Mouse (Mus musculus) limb, embryonic 13.5 days (tissue): ENCODE measurements around the gene Gm13288. TPM values are rescaled to one million over a fixed set of nuclear protein-coding genes. Genes with fewer than 3 reads are reported as not detected.
"Not testable (repeated sequence)": the region's sequence is repeated elsewhere in the genome, so short reads cannot be mapped to it uniquely, and the experiment has no call there.

Experiments
- ATAC-seq: fragments of 200-750 bp; cut with Nextera tagmentation; 2 replicates; pipeline ENCODE4 v1.8.0; 2017; ENCODE audit warnings: low read depth, moderate number of reproducible peaks, moderate TSS enrichment; ENCODE audit not compliant: low FRiP score
- H3K27ac ChIP-seq: fragments of 300-500 bp; sonication (generic); 2 replicates; pipeline ENCODE4 v1.5.1; 2015; ENCODE audit warnings: inconsistent platforms, mild to moderate bottlenecking, moderate library complexity
- H3K27me3 ChIP-seq: fragments of 300-500 bp; sonication (generic); 2 replicates; pipeline ENCODE4 v1.6.1; 2015; ENCODE audit warnings: mild to moderate bottlenecking, inconsistent platforms
- H3K36me3 ChIP-seq: fragments of 300-500 bp; sonication (generic); 2 replicates; pipeline ENCODE4 v1.6.1; 2015; ENCODE audit warnings: inconsistent platforms, mild to moderate bottlenecking, moderate library complexity
- H3K4me1 ChIP-seq: fragments of 300-500 bp; sonication (generic); 2 replicates; pipeline ENCODE4 v1.6.1; 2015; ENCODE audit warnings: inconsistent platforms
- H3K4me2 ChIP-seq: fragments of 300-500 bp; sonication (generic); replicated peaks from 2 replicates; pipeline ENCODE4 v1.6.1; 2015; ENCODE audit warnings: inconsistent platforms, mild to moderate bottlenecking, moderate library complexity
- H3K4me3 ChIP-seq: fragments of 300-500 bp; sonication (generic); 2 replicates; pipeline ENCODE4 v1.5.1; 2015; ENCODE audit warnings: moderate library complexity, mild to moderate bottlenecking, inconsistent platforms
- H3K9ac ChIP-seq: fragments of 300-500 bp; sonication (generic); 2 replicates; pipeline ENCODE4 v1.6.1; 2015; ENCODE audit warnings: mild to moderate bottlenecking, inconsistent platforms
- H3K9me3 ChIP-seq: fragments of 300-500 bp; sonication (generic); 2 replicates; pipeline ENCODE4 v1.6.1; 2016; ENCODE audit warnings: inconsistent platforms
- WGBS: fragments of 180-500 bp; shearing (Covaris S2); methylation state at CpG from one replicate; pipeline ENCODE4 v1.1.7; 2015; 5-methylcytosine and 5-hydroxymethylcytosine counted together
- polyA plus RNA-seq: library from polyadenylated mRNA; unstranded; fragments of >200 nt; fragmentation: Nextera tagmentation; extraction: Ambion mirVana; gene quantifications from 2 replicates; pipeline ENCODE4 v1.2.1, GENCODE M21; 2015

Gene Gm13288
- not detected in 2 replicates for polyA plus RNA-seq

- H3K4me1 ChIP-seq, H3K9ac ChIP-seq, H3K27me3 ChIP-seq, H3K27ac ChIP-seq, H3K9me3 ChIP-seq, H3K36me3 ChIP-seq, ATAC-seq: not testable (repeated sequence)
- Histone ChIP-seq H3K4me3 (peak within 1 kb of the TSS; percentile 28), H3K4me2 (peak within 1 kb of the TSS; percentile 46; the same call in 1 of the 2 replicates)
- WGBS: no CpG with 5 or more reads among the region's 8 CpGs
Observed at GRCm38 (mm10) chr4:88805231-88805630, at the start of gene Gm13288. Gene Gm13288 (plus strand): TSS chr4:88805531.

GRCm38 (mm10) chr4:88756581-88757513 is 48.5 kb upstream of the Gm13288 start:
- H3K4me1 ChIP-seq, H3K9me3 ChIP-seq, H3K36me3 ChIP-seq, ATAC-seq, H3K27me3 ChIP-seq: not testable (repeated sequence)
- peak overlapping the region; percentile 74 for H3K4me2 ChIP-seq
- peak overlapping the region; percentile 95 for H3K27ac ChIP-seq
- H3K9ac ChIP-seq: peak overlapping the region; percentile 75
- WGBS: 8% methylated on average over 29 of the region's 31 CpGs
- peak overlapping the region; percentile 54 for H3K4me3 ChIP-seq

GRCm38 (mm10) chr4:88757628-88758031 is 47.7 kb upstream of the Gm13288 start:
- not testable (repeated sequence) for H3K9me3 ChIP-seq, H3K27me3 ChIP-seq, H3K4me1 ChIP-seq, H3K36me3 ChIP-seq
- Histone ChIP-seq H3K4me3 (peak overlapping the region; percentile 54), H3K4me2 (peak overlapping the region; percentile 74), H3K9ac (peak overlapping the region; percentile 75), H3K27ac (peak overlapping the region; percentile 95)
- under 1% methylated on average over 17 of the region's 21 CpGs for WGBS
- ATAC-seq: peak; percentile 100

- 83% methylated on average over 9 of the region's 9 CpGs for WGBS
Observed at GRCm38 (mm10) chr4:88758751-88759150, 46.6 kb upstream of the Gm13288 start.

GRCm38 (mm10) chr4:88759610-88760268 is 45.6 kb upstream of the Gm13288 start, which contains the start of gene Gm13283:
Gene Gm13283 (plus strand): TSS chr4:88760119.
- WGBS: 20% methylated on average over 11 of the region's 14 CpGs
- ATAC-seq, H3K27me3 ChIP-seq, H3K9ac ChIP-seq, H3K4me1 ChIP-seq, H3K36me3 ChIP-seq, H3K9me3 ChIP-seq: not testable (repeated sequence)
- H3K4me2 ChIP-seq: peak within 1 kb of the TSS; percentile 57
- peak within 1 kb of the TSS; percentile 65 for H3K27ac ChIP-seq
- peak within 1 kb of the TSS; percentile 40 for H3K4me3 ChIP-seq

More at GRCm38 (mm10) chr4:88758751-88759150, 46.6 kb upstream of the Gm13288 start:
- not testable (repeated sequence) for H3K27ac ChIP-seq, H3K9me3 ChIP-seq, H3K27me3 ChIP-seq, H3K4me3 ChIP-seq, H3K9ac ChIP-seq, H3K4me2 ChIP-seq, H3K4me1 ChIP-seq, H3K36me3 ChIP-seq, ATAC-seq

- ATAC-seq, H3K27me3 ChIP-seq, H3K9ac ChIP-seq, H3K9me3 ChIP-seq, H3K36me3 ChIP-seq, H3K4me1 ChIP-seq: not testable (repeated sequence)
- H3K4me3 ChIP-seq: peak overlapping the region; percentile 40
- H3K4me2 ChIP-seq: peak overlapping the region; percentile 57
- WGBS: under 1% methylated on average over 23 of the region's 28 CpGs
- peak overlapping the region; percentile 65 for H3K27ac ChIP-seq
Observed at GRCm38 (mm10) chr4:88760431-88760830, 44.9 kb upstream of the Gm13288 start.

GRCm38 (mm10) chr4:88761776-88762175 is 43.6 kb upstream of the Gm13288 start:
- H3K36me3 ChIP-seq, H3K9ac ChIP-seq, H3K27ac ChIP-seq, H3K4me2 ChIP-seq, H3K4me3 ChIP-seq, H3K4me1 ChIP-seq, ATAC-seq, H3K9me3 ChIP-seq, H3K27me3 ChIP-seq: not testable (repeated sequence)
- WGBS: 63% methylated on average over 6 of the region's 8 CpGs

GRCm38 (mm10) chr4:88762341-88762740 is 43.0 kb upstream of the Gm13288 start:
- not testable (repeated sequence) for H3K4me1 ChIP-seq, H3K9ac ChIP-seq, ATAC-seq, H3K4me3 ChIP-seq, H3K27ac ChIP-seq, H3K27me3 ChIP-seq, H3K36me3 ChIP-seq, H3K9me3 ChIP-seq
- 49% methylated on average over 9 of the region's 9 CpGs for WGBS
- peak overlapping the region; percentile 54 for H3K4me2 ChIP-seq

- ATAC-seq, H3K4me1 ChIP-seq, H3K9me3 ChIP-seq, H3K27me3 ChIP-seq, H3K27ac ChIP-seq, H3K36me3 ChIP-seq: not testable (repeated sequence)
- H3K9ac ChIP-seq: peak overlapping the region; percentile 51; the same call in 1 of the 2 replicates
- peak overlapping the region; percentile 59 for H3K4me2 ChIP-seq
- H3K4me3 ChIP-seq: peak overlapping the region; percentile 43
- WGBS: 4% methylated on average over 27 of the region's 42 CpGs
Observed at GRCm38 (mm10) chr4:88763384-88764018, 41.8 kb upstream of the Gm13288 start.

- not testable (repeated sequence) for H3K4me3 ChIP-seq, H3K36me3 ChIP-seq, ATAC-seq, H3K27me3 ChIP-seq, H3K9me3 ChIP-seq, H3K27ac ChIP-seq, H3K9ac ChIP-seq, H3K4me2 ChIP-seq, H3K4me1 ChIP-seq
- WGBS: no CpG with 5 or more reads among the region's 32 CpGs
Observed at GRCm38 (mm10) chr4:88773534-88773933, 31.8 kb upstream of the Gm13288 start, which contains the start of gene Gm13290. Gene Gm13290 (plus strand): TSS chr4:88773834.

- not testable (repeated sequence) for H3K27ac ChIP-seq, H3K4me3 ChIP-seq, H3K9me3 ChIP-seq, H3K27me3 ChIP-seq, ATAC-seq, H3K36me3 ChIP-seq, H3K9ac ChIP-seq, H3K4me2 ChIP-seq, H3K4me1 ChIP-seq
- WGBS: no CpG with 5 or more reads among the region's 29 CpGs
Observed at GRCm38 (mm10) chr4:88776622-88777021, 28.7 kb upstream of the Gm13288 start, which contains the start of gene Gm13289. Gene Gm13289 (plus strand): TSS chr4:88776922.

GRCm38 (mm10) chr4:88779550-88779949 is 25.8 kb upstream of the Gm13288 start, which contains the start of gene Gm13272:
Gene Gm13272 (plus strand): TSS chr4:88779850.
- H3K4me2 ChIP-seq, H3K9me3 ChIP-seq, H3K9ac ChIP-seq, H3K4me1 ChIP-seq, H3K36me3 ChIP-seq, H3K4me3 ChIP-seq, H3K27ac ChIP-seq, H3K27me3 ChIP-seq, ATAC-seq: not testable (repeated sequence)
- no CpG with 5 or more reads among the region's 29 CpGs for WGBS
